Mouse (Mus musculus) embryonic stem cell, embryonic (primary cell): ENCODE results near the gene Zbed6.

Experiments
- CTCF ChIA-PET, 4 experiments: fragments of 300-600 bp in 2 of 4; fragments of 350-600 bp in 2 of 4; sonication (Branson Sonifier 250); formaldehyde crosslinking; loops; one replicate each; lab custom pipeline; 2022; ENCODE audit warnings: inconsistent platforms in 2 of 4; lab: Charles Lee
- POLR2A ChIA-PET, 4 experiments: fragments of 300-600 bp in 2 of 4; fragments of 350-600 bp in 2 of 4; sonication (Branson Sonifier 250); formaldehyde crosslinking; loops; one replicate each; lab custom pipeline; 2022; ENCODE audit warnings: antibody characterized with exemption in 4 of 4, inconsistent platforms in 1 of 4; lab: Charles Lee

The Zbed6 gene

GRCm38 (mm10) chr1:133671266-133671665 lies 10.6 kb upstream of the Zbed6 start:
- ChIA-PET POLR2A (interaction anchor here (0.5 to 19.7 kb wide), 40 partner anchors 7 to 950 kb away, joined by 3 to 952 read pairs (median 6); partner anchors contain the start of genes Gm38394 (in 3 of the 4), Lax1 (in 3 of the 4), Zbed6 (in 3 of the 4) and Btg2 (in 1 of the 4)), CTCF (interaction anchor here in 1 of 4 experiments (0.7 kb wide), 1 partner anchor 31 kb away, joined by 3 read pairs; no protein-coding TSS in a partner anchor)

- POLR2A ChIA-PET: interaction anchor here (0.7 to 19.7 kb wide), 63 partner anchors 10 to 1528 kb away, joined by 3 to 952 read pairs (median 4); partner anchors contain the start of genes Gm38394 (in 3 of the 4), Lax1 (in 3 of the 4), Zbed6 (in 3 of the 4) and Btg2 (in 2 of the 4)
- CTCF ChIA-PET: interaction anchor here in 1 of 4 experiments (1.5 kb wide), 1 partner anchor 24 kb away, joined by 6 read pairs; no protein-coding TSS in a partner anchor
These were observed 10.1 kb upstream of the Zbed6 start for GRCm38 (mm10) chr1:133670776-133671175.

DNA sequence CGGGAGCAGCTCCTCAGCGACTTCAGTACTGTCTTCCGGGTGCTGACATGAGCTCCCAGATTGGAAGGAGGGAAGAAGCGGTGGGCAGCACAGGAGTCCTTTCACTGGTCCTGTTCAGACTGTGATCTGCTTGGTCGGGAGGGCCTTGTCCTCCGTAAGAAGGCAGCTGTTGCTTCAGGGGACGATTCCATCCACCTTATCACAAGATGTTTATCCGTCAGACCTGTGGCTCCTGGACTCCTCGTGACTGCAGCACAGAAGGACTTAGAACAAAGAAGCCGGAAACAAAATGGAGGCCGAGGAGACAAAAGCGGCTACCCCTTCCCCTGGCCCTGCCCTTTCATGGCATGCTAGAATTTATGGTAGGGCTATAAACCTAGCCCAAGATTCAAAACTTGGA lies 9.5 kb upstream of the Zbed6 start:
- ChIA-PET CTCF (interaction anchor here in 3 of 4 experiments (0.5 to 1.5 kb wide), 3 partner anchors 25 to 653 kb away, joined by 3 to 6 read pairs (median 3); no protein-coding TSS in a partner anchor), POLR2A (interaction anchor here (0.7 to 19.7 kb wide), 86 partner anchors 10 to 1529 kb away, joined by 3 to 952 read pairs (median 4); partner anchors contain the start of genes Gm38394 (in 3 of the 4), Lax1 (in 3 of the 4), Zbed6 (in 3 of the 4) and Btg2 (in 2 of the 4))

GRCm38 (mm10) chr1:133668618-133669017 lies 7.9 kb upstream of the Zbed6 start:
- POLR2A ChIA-PET: interaction anchor here (0.5 to 19.7 kb wide), 84 partner anchors 8 to 826 kb away, joined by 3 to 952 read pairs (median 5); partner anchors contain the start of genes Gm38394 (in 3 of the 4), Lax1 (in 3 of the 4), Zbed6 (in 3 of the 4) and Btg2 (in 2 of the 4)
- CTCF ChIA-PET: interaction anchor here in 2 of 4 experiments (0.5 to 1.6 kb wide), 4 partner anchors 26 to 288 kb away, joined by 3 to 8 read pairs (median 4); no protein-coding TSS in a partner anchor

GRCm38 (mm10) chr1:133667721-133668120 lies 7.0 kb upstream of the Zbed6 start:
- ChIA-PET CTCF (interaction anchor here in 1 of 4 experiments (1.0 to 1.6 kb wide), 4 partner anchors 27 to 68 kb away, joined by 3 to 4 read pairs (median 4); no protein-coding TSS in a partner anchor), POLR2A (interaction anchor here (0.5 to 19.7 kb wide), 123 partner anchors 8 to 1531 kb away, joined by 3 to 952 read pairs (median 4); partner anchors contain the start of genes Lax1 (in 3 of the 4), Btg2 (in 2 of the 4), Gm38394 (in 2 of the 4) and Snrpe (in 2 of the 4))

GRCm38 (mm10) chr1:133665713-133666112 lies 5.0 kb upstream of the Zbed6 start:
- ChIA-PET POLR2A (interaction anchor here (0.6 to 19.7 kb wide), 26 partner anchors 7 to 534 kb away, joined by 3 to 952 read pairs (median 4); partner anchors contain the start of genes Gm38394 (in 2 of the 4), Lax1 (in 2 of the 4), Zbed6 (in 2 of the 4) and Btg2 (in 1 of the 4)), CTCF (interaction anchor here in 2 of 4 experiments (0.7 kb wide), 2 partner anchors 31 to 173 kb away, joined by 3 to 4 read pairs; no protein-coding TSS in a partner anchor)

GRCm38 (mm10) chr1:133664203-133664970 lies 3.7 kb upstream of the Zbed6 start:
- ChIA-PET CTCF (interaction anchor here in 2 of 4 experiments (0.7 to 0.9 kb wide), 2 partner anchors 52 to 72 kb away, joined by 3 read pairs; no protein-coding TSS in a partner anchor), POLR2A (interaction anchor here (0.6 to 19.7 kb wide), 89 partner anchors 4 to 1754 kb away, joined by 3 to 952 read pairs (median 4); partner anchors contain the start of genes Btg2 (in 2 of the 4), Gm38394 (in 2 of the 4), Lax1 (in 2 of the 4) and Zbed6 (in 2 of the 4))

GRCm38 (mm10) chr1:133663427-133663826 lies 2.7 kb upstream of the Zbed6 start:
- POLR2A ChIA-PET: interaction anchor here (0.6 to 19.7 kb wide), 53 partner anchors 5 to 1212 kb away, joined by 3 to 952 read pairs (median 5); partner anchors contain the start of genes Gm38394 (in 2 of the 4), Lax1 (in 2 of the 4), Zbed6 (in 2 of the 4) and Btg2 (in 1 of the 4)
- CTCF ChIA-PET: no interaction called here

- ChIA-PET POLR2A (interaction anchor here (0.6 to 19.7 kb wide), 36 partner anchors 5 to 650 kb away, joined by 3 to 952 read pairs (median 8); partner anchors contain the start of genes Gm38394 (in 2 of the 4), Lax1 (in 2 of the 4), Zbed6 (in 2 of the 4) and Btg2 (in 1 of the 4)), CTCF (no interaction called here)
These were observed 2.3 kb upstream of the Zbed6 start for GRCm38 (mm10) chr1:133662941-133663340.

GRCm38 (mm10) chr1:133661203-133661933 lies 683 bp upstream of the Zbed6 start, which contains the start of gene Gm38394:
Gm38394 (minus strand) TSS chr1:133661318.
- POLR2A ChIA-PET: interaction anchor here (0.6 to 19.7 kb wide), 39 partner anchors 6 to 636 kb away, joined by 3 to 952 read pairs (median 7); partner anchors contain the start of genes Lax1 (in 2 of the 4) and Ppp1r15b (in 1 of the 4)
- CTCF ChIA-PET: interaction anchor here in 3 of 4 experiments (0.6 to 2.1 kb wide), 5 partner anchors 13 to 235 kb away, joined by 4 to 7 read pairs (median 5); no protein-coding TSS in a partner anchor

DNA sequence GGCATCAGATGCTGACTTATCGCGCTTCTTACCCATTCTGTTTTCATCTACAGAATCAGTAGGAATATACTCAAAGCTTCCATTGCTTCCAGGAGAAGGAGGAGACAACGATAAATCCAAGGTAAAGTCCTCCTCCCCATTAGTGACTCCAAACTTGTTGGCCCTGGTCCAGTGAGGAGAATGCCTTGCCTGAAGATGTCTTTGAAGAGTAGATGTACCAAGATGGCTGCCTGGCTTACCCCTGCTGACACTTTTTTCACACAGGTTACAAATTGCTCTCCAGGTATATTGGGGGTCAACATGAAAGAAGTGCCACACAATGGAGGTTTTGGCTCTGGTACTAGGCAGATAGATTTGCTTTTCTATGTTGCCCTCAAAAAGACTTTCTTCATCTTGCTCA lies 1.8 kb downstream of the Zbed6 start:
- POLR2A ChIA-PET: interaction anchor here in 3 of 4 experiments (0.7 to 19.7 kb wide), 15 partner anchors 9 to 56 kb away, joined by 3 to 952 read pairs (median 16); partner anchors contain the start of gene Lax1 (in 1 of the 3)
- CTCF ChIA-PET: no interaction called here

DNA sequence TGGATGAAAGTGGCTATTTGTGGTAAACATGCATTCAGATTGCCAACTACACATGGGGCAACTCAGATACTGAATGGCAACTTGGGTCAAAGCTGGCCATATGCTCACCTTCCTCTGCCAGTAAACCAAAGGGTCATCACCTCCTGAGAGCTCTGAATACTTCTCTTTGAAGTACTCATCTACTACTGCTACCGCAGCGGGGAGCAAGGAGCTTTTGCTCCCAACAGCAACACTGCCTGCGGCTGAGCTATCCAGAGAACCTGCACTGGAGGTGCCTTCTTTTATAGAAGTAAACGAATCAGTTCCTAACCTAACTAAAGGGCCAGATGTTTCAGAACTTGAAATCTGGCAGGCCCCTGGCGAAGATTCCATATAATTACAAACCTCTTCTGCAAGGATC lies 3.9 kb downstream of the Zbed6 start:
- ChIA-PET POLR2A (interaction anchor here in 3 of 4 experiments (0.5 to 19.7 kb wide), 26 partner anchors 8 to 544 kb away, joined by 3 to 952 read pairs (median 4); partner anchors contain the start of gene Lax1 (in 1 of the 3)), CTCF (interaction anchor here in 3 of 4 experiments (0.5 to 0.6 kb wide), 3 partner anchors 62 to 276 kb away, joined by 4 to 9 read pairs (median 5); no protein-coding TSS in a partner anchor)

- CTCF ChIA-PET: no interaction called here
- POLR2A ChIA-PET: interaction anchor here in 3 of 4 experiments (0.6 to 19.7 kb wide), 14 partner anchors 5 to 487 kb away, joined by 3 to 952 read pairs (median 34); partner anchors contain the start of genes Gm38394 (in 2 of the 3), Zbed6 (in 2 of the 3) and Lax1 (in 1 of the 3)
These were observed 7.7 kb downstream of the Zbed6 start for GRCm38 (mm10) chr1:133653033-133653432.

GRCm38 (mm10) chr1:133650288-133651055 lies 10.2 kb downstream of the Zbed6 start:
- CTCF ChIA-PET: interaction anchor here in 3 of 4 experiments (0.6 to 1.4 kb wide), 7 partner anchors 19 to 382 kb away, joined by 3 to 5 read pairs (median 3); no protein-coding TSS in a partner anchor
- POLR2A ChIA-PET: interaction anchor here in 3 of 4 experiments (0.6 to 17.3 kb wide), 23 partner anchors 8 to 473 kb away, joined by 3 to 238 read pairs (median 7); partner anchors contain the start of genes Gm38394 (in 2 of the 3), Zbed6 (in 2 of the 3) and Etnk2 (in 1 of the 3)

- POLR2A ChIA-PET: interaction anchor here in 3 of 4 experiments (0.6 to 17.3 kb wide), 15 partner anchors 9 to 49 kb away, joined by 3 to 238 read pairs (median 3); partner anchors contain the start of genes Gm38394 (in 1 of the 3) and Zbed6 (in 1 of the 3)
- CTCF ChIA-PET: interaction anchor here in 1 of 4 experiments (0.6 kb wide), 1 partner anchor 31 kb away, joined by 3 read pairs; no protein-coding TSS in a partner anchor
These were observed 15.0 kb downstream of the Zbed6 start for GRCm38 (mm10) chr1:133645652-133646051.
